Mouse (Mus musculus): ENCODE data around the gene Gm38394. TPM values are rescaled to one million over a fixed set of nuclear protein-coding genes. Genes with fewer than 3 reads are reported as not detected.

The Gm38394 gene
- polyA plus RNA-seq, 1 experiment from 2014 or later, result 6.2 TPM

DNA sequence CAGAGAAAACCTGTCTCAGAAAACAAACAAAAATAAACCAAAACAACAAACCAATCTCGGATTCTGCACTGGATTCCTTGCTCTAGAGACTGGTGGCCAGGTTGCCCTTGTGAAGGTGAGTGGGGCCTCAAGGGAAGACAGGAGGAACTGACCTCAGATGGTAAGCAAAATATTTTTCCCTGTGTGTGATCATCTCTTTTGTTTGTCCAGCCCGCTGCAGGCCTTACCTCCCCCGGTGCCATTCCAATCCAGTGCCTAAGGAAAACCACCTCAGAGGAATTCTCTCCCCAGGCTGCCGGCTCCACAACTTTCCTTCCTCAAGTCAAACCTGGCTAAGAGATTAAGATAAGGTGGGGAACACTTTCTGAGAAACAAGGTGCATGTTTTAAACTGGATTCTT is 31.1 kb upstream of the Gm38394 start:
- H3K27ac ChIP-seq (ENCODE audit: low read length), result no peak overlapping the region
- H3K27me3 ChIP-seq (ENCODE audit: control insufficient read depth, insufficient read depth, low read length), result no peaks in the 10 kb centered on the region
- no peaks in the 10 kb centered on the region for H3K36me3 ChIP-seq (ENCODE audit: control insufficient read depth, insufficient read depth, low read length)
- H3K9ac ChIP-seq (ENCODE audit: low read length), result no peak overlapping the region
- H3K4me3 ChIP-seq (replicated peaks; ENCODE audit: low read length), result no peak overlapping the region
- ATAC-seq (ENCODE audit: insufficient read depth, low FRiP score), result no peak
- no peak overlapping the region for H3K4me2 ChIP-seq (ENCODE audit: low read depth, low read length)
- H3K9me3 ChIP-seq (replicated peaks; ENCODE audit: control insufficient read depth, low read length), result no peaks in the 10 kb centered on the region
- WGBS, result 38% methylated on average over 4 of the region's 4 CpGs
- peaks cover 31% of the 10 kb centered on the region for H3K4me1 ChIP-seq (ENCODE audit: control insufficient read depth, insufficient read depth, low read length)

DNA sequence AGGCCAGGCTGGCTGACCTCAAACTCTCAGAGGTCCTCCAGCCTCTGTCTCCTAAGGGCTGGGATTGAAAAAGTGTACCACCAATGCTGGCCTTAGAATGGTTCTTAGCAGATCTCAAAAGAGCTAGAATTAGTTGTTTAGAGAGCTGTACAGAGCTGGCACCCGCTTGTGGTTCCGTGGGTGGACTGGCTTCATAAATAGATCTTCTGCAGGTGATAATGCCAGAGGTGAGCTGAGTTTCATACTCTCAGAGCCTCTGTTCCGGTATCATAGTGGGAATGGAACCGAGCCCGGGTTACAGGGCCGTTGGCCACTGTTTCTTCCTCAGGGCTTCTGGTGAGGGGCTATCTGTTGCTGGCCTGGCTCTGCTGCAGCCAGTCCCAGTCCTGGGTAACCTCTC is 29.9 kb upstream of the Gm38394 start:
- H3K36me3 ChIP-seq (ENCODE audit: control insufficient read depth, insufficient read depth, low read length), result no peaks in the 10 kb centered on the region
- peaks cover 24% of the 10 kb centered on the region for H3K4me1 ChIP-seq (ENCODE audit: control insufficient read depth, insufficient read depth, low read length)
- no peaks in the 10 kb centered on the region for H3K9me3 ChIP-seq (replicated peaks; ENCODE audit: control insufficient read depth, low read length)
- no peak overlapping the region for H3K9ac ChIP-seq (ENCODE audit: low read length)
- 96% methylated on average over 6 of the region's 6 CpGs for WGBS
- H3K4me2 ChIP-seq (ENCODE audit: low read depth, low read length), result no peak overlapping the region
- H3K27me3 ChIP-seq (ENCODE audit: control insufficient read depth, insufficient read depth, low read length), result no peaks in the 10 kb centered on the region
- ATAC-seq (ENCODE audit: insufficient read depth, low FRiP score), result no peak
- H3K4me3 ChIP-seq (replicated peaks; ENCODE audit: low read length), result no peak overlapping the region
- no peak overlapping the region for H3K27ac ChIP-seq (ENCODE audit: low read length)

GRCm38 (mm10) chr1:133689897-133690296 is 28.8 kb upstream of the Gm38394 start, which contains the start of gene Lax1:
Gene Lax1 (minus strand): TSS chr1:133690108.
- Histone ChIP-seq H3K27ac (ENCODE audit: low read length) (no peak within 1 kb of the TSS), H3K27me3 (ENCODE audit: control insufficient read depth, insufficient read depth, low read length) (no peaks in the 10 kb centered on the region), H3K9ac (ENCODE audit: low read length) (no peak within 1 kb of the TSS), H3K4me3 (replicated peaks; ENCODE audit: low read length) (no peak within 1 kb of the TSS), H3K4me1 (ENCODE audit: control insufficient read depth, insufficient read depth, low read length) (peaks cover 16% of the 10 kb centered on the region), H3K9me3 (replicated peaks; ENCODE audit: control insufficient read depth, low read length) (no peaks in the 10 kb centered on the region), H3K4me2 (ENCODE audit: low read depth, low read length) (no peak within 1 kb of the TSS), H3K36me3 (ENCODE audit: control insufficient read depth, insufficient read depth, low read length) (no peaks in the 10 kb centered on the region)
- no peak for ATAC-seq (ENCODE audit: insufficient read depth, low FRiP score)
- 34% methylated on average over 6 of the region's 6 CpGs for WGBS

DNA sequence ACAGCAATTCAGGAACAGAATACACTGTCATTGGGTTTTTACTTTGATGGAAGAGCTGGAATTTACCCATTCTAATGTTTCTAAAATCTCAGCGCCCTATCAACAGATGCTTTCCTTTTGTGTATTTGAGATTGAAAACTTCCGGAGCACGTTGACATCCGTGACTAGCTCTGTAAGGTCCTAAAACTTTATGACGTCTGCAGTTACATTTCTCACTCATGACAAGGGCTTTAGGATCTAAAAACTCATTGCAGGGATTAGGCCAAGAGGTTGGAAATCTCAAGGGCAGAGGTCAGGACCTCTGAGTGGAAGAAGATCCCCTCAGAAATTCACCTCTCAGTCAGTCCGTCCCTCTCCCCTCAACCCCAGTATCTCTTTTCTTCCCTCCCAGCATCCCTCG is 27.2 kb upstream of the Gm38394 start:
- H3K4me1 ChIP-seq (ENCODE audit: control insufficient read depth, insufficient read depth, low read length), result peaks cover 5% of the 10 kb centered on the region; the same call in 1 of the 2 replicates
- H3K9me3 ChIP-seq (replicated peaks; ENCODE audit: control insufficient read depth, low read length), result no peaks in the 10 kb centered on the region
- no peak overlapping the region for H3K4me3 ChIP-seq (replicated peaks; ENCODE audit: low read length)
- H3K9ac ChIP-seq (ENCODE audit: low read length), result no peak overlapping the region
- no peak for ATAC-seq (ENCODE audit: insufficient read depth, low FRiP score)
- WGBS, result 73% methylated on average over 7 of the region's 7 CpGs
- H3K27me3 ChIP-seq (ENCODE audit: control insufficient read depth, insufficient read depth, low read length), result no peaks in the 10 kb centered on the region
- no peaks in the 10 kb centered on the region for H3K36me3 ChIP-seq (ENCODE audit: control insufficient read depth, insufficient read depth, low read length)
- H3K27ac ChIP-seq (ENCODE audit: low read length), result no peak overlapping the region
- H3K4me2 ChIP-seq (ENCODE audit: low read depth, low read length), result no peak overlapping the region

DNA sequence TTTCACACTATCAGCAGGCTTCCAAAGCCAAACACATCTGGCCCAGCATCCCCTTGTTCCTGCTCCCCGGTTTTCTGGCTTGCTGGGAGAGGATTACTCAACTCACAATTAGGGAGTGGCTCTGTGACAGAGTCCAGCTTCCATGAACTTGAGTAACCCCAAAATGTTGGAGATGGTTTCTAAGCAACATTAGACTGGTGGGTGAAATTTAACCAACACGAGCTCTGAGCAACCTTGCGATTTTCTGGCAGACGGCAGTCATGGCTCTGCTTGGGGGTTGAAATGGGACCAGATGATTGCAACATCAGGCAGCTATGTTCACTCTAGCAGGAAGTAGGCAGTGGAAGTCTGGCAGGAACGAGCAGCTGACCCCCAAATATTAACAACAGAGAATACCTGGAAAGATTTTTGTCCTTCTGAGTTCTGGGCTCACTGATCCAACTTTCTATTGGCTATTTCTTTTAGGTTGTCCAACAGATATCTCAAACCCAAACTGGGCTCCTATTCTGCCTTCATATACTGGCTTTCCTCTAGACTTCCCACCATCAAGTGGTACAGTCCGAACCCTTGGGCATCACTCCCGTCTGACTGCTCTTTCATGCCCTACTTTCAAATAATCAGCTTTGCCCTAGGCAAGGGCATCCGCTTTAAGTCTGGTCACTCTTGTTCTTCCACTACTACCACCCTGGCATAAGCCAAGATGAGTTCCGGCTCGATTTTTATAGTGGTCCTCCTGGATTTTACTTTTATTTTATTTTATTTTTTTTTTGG is 24.8 kb upstream of the Gm38394 start:
- 61% methylated on average over 10 of the region's 10 CpGs for WGBS
- Histone ChIP-seq H3K4me3 (replicated peaks; ENCODE audit: low read length) (no peak overlapping the region), H3K4me2 (ENCODE audit: low read depth, low read length) (no peak overlapping the region), H3K4me1 (ENCODE audit: control insufficient read depth, insufficient read depth, low read length) (peaks cover 5% of the 10 kb centered on the region; the same call in 1 of the 2 replicates), H3K36me3 (ENCODE audit: control insufficient read depth, insufficient read depth, low read length) (no peaks in the 10 kb centered on the region), H3K9me3 (replicated peaks; ENCODE audit: control insufficient read depth, low read length) (no peaks in the 10 kb centered on the region), H3K27me3 (ENCODE audit: control insufficient read depth, insufficient read depth, low read length) (no peaks in the 10 kb centered on the region), H3K27ac (ENCODE audit: low read length) (peak overlapping the region; percentile 11; the same call in 1 of the 2 replicates), H3K9ac (ENCODE audit: low read length) (no peak overlapping the region)
- ATAC-seq (ENCODE audit: insufficient read depth, low FRiP score), result peak; percentile 78

DNA sequence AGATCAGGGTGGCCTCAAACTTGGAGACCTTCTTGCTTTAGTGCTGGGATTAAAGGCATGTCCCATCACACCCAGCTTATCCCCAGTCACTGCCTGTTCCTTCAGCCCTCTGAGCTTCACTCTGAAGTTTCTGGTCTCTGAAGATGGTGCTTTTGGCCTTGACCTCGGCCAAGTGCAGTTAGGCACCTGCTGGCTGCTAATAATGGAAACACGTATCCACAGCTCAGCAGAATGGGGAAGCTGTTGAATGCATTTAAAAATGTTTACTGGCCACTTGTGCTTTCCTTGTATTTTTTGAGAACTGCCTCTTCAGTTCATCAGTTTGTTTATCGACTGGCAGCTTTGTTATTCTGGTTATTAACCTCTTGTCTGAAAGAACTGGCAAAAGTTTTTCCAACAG is 10.7 kb upstream of the Gm38394 start:
- WGBS, result 61% methylated on average over 3 of the region's 3 CpGs
- H3K27me3 ChIP-seq (ENCODE audit: control insufficient read depth, insufficient read depth, low read length), result no peaks in the 10 kb centered on the region
- no peak for ATAC-seq (ENCODE audit: insufficient read depth, low FRiP score)
- no peaks in the 10 kb centered on the region for H3K9me3 ChIP-seq (replicated peaks; ENCODE audit: control insufficient read depth, low read length)
- H3K9ac ChIP-seq (ENCODE audit: low read length), result no peak overlapping the region
- H3K27ac ChIP-seq (ENCODE audit: low read length), result no peak overlapping the region
- H3K36me3 ChIP-seq (ENCODE audit: control insufficient read depth, insufficient read depth, low read length), result no peaks in the 10 kb centered on the region
- H3K4me2 ChIP-seq (ENCODE audit: low read depth, low read length), result no peak overlapping the region
- no peak overlapping the region for H3K4me3 ChIP-seq (replicated peaks; ENCODE audit: low read length)
- no peaks in the 10 kb centered on the region for H3K4me1 ChIP-seq (ENCODE audit: control insufficient read depth, insufficient read depth, low read length)

GRCm38 (mm10) chr1:133671266-133671665 is 10.1 kb upstream of the Gm38394 start:
- H3K27me3 ChIP-seq (ENCODE audit: control insufficient read depth, insufficient read depth, low read length), result no peaks in the 10 kb centered on the region
- H3K9me3 ChIP-seq (replicated peaks; ENCODE audit: control insufficient read depth, low read length), result no peaks in the 10 kb centered on the region
- no peaks in the 10 kb centered on the region for H3K36me3 ChIP-seq (ENCODE audit: control insufficient read depth, insufficient read depth, low read length)
- WGBS, result 82% methylated on average over 3 of the region's 3 CpGs
- no peak overlapping the region for H3K4me3 ChIP-seq (replicated peaks; ENCODE audit: low read length)
- H3K4me1 ChIP-seq (ENCODE audit: control insufficient read depth, insufficient read depth, low read length), result no peaks in the 10 kb centered on the region
- H3K9ac ChIP-seq (ENCODE audit: low read length), result no peak overlapping the region
- no peak for ATAC-seq (ENCODE audit: insufficient read depth, low FRiP score)
- no peak overlapping the region for H3K27ac ChIP-seq (ENCODE audit: low read length)
- no peak overlapping the region for H3K4me2 ChIP-seq (ENCODE audit: low read depth, low read length)

- Histone ChIP-seq H3K9ac (ENCODE audit: low read length) (no peak overlapping the region), H3K27ac (ENCODE audit: low read length) (no peak overlapping the region)
These were observed 9.7 kb upstream of the Gm38394 start for GRCm38 (mm10) chr1:133670776-133671175.

DNA sequence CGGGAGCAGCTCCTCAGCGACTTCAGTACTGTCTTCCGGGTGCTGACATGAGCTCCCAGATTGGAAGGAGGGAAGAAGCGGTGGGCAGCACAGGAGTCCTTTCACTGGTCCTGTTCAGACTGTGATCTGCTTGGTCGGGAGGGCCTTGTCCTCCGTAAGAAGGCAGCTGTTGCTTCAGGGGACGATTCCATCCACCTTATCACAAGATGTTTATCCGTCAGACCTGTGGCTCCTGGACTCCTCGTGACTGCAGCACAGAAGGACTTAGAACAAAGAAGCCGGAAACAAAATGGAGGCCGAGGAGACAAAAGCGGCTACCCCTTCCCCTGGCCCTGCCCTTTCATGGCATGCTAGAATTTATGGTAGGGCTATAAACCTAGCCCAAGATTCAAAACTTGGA is 9.1 kb upstream of the Gm38394 start:
- no peak overlapping the region for H3K4me3 ChIP-seq (replicated peaks; ENCODE audit: low read length)
- no peaks in the 10 kb centered on the region for H3K36me3 ChIP-seq (ENCODE audit: control insufficient read depth, insufficient read depth, low read length)
- ATAC-seq (ENCODE audit: insufficient read depth, low FRiP score), result no peak
- 80% methylated on average over 12 of the region's 12 CpGs for WGBS
- H3K9me3 ChIP-seq (replicated peaks; ENCODE audit: control insufficient read depth, low read length), result no peaks in the 10 kb centered on the region
- H3K27me3 ChIP-seq (ENCODE audit: control insufficient read depth, insufficient read depth, low read length), result no peaks in the 10 kb centered on the region
- no peak overlapping the region for H3K4me2 ChIP-seq (ENCODE audit: low read depth, low read length)
- H3K9ac ChIP-seq (ENCODE audit: low read length), result no peak overlapping the region
- no peak overlapping the region for H3K27ac ChIP-seq (ENCODE audit: low read length)
- H3K4me1 ChIP-seq (ENCODE audit: control insufficient read depth, insufficient read depth, low read length), result no peaks in the 10 kb centered on the region

More at GRCm38 (mm10) chr1:133670776-133671175, 9.7 kb upstream of the Gm38394 start:
- no peak overlapping the region for H3K4me3 ChIP-seq (replicated peaks; ENCODE audit: low read length)
- no peaks in the 10 kb centered on the region for H3K36me3 ChIP-seq (ENCODE audit: control insufficient read depth, insufficient read depth, low read length)
- no peaks in the 10 kb centered on the region for H3K4me1 ChIP-seq (ENCODE audit: control insufficient read depth, insufficient read depth, low read length)
- H3K27me3 ChIP-seq (ENCODE audit: control insufficient read depth, insufficient read depth, low read length), result no peaks in the 10 kb centered on the region
- ATAC-seq (ENCODE audit: insufficient read depth, low FRiP score), result no peak
- H3K4me2 ChIP-seq (ENCODE audit: low read depth, low read length), result no peak overlapping the region
- H3K9me3 ChIP-seq (replicated peaks; ENCODE audit: control insufficient read depth, low read length), result no peaks in the 10 kb centered on the region
- 73% methylated on average over 6 of the region's 6 CpGs for WGBS
